Mouse (Mus musculus) olfactory bulb, adult 2 months (tissue): Measurements from ENCODE around the gene Sowahd.

Source experiments
- CTCF ChIP-seq: fragments of 200-500 bp; IDR thresholded peaks from 2 replicates; pipeline ENCODE4 v1.5.1; 2012; ENCODE audit warnings: low read depth, mild to moderate bottlenecking, low read length, moderate library complexity; ENCODE audit not compliant: insufficient read depth
- POLR2A ChIP-seq: fragments of 200-500 bp; IDR thresholded peaks from 2 replicates; pipeline ENCODE4 v1.6.1; 2012; ENCODE audit warnings: mild to moderate bottlenecking, low read depth, low read length, moderate library complexity; ENCODE audit not compliant: insufficient read depth

- TF ChIP-seq CTCF, result no peak
- TF ChIP-seq POLR2A, result no peak
Measured at GRCm38 (mm10) chrX:37076651-37077050, 28.0 kb downstream of the Sowahd start.
